In the genomic region with DNA sequence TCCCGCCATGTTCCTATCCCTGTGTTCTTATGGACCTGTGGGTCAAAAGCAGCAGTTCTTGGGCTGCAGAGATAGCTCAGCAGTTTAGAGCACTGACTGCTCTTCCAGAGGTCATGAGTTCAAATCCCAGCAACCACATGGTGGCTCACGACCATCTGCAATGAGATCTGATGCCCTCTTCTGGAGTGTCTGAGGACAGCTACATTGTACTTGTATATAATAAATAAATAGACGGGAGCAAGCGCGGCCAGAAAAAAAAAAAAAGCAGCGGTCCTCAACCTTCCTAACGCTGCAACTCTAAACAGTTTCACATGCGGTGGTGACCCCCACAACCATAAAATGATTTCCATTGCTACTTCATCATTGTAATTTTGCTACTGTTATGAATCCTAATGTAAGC, we compare ENCODE assay signal across 7 mouse cellular contexts. TPM values are rescaled to one million over a fixed set of nuclear protein-coding genes. Genes with fewer than 3 reads are reported as not detected.
A peak's percentile ranks its signal among the peaks of the same experiment; 100 is the strongest.
DNase-seq lines count a peak whose midpoint lies in the region; ATAC-seq and TF ChIP-seq lines count a peak whose summit lies in the region.

No protein-coding gene starts in this region.

- H3K36me3 ChIP-seq in kidney, postnatal 0 days (ENCODE audit: insufficient read depth, low read length) = no peaks in the 10 kb centered on the region
- H3K36me3 ChIP-seq in kidney, adult 2 months (ENCODE audit: control insufficient read depth, insufficient read depth, low read length) = no peaks in the 10 kb centered on the region
- H3K36me3 ChIP-seq in forebrain, embryonic 14.5 days (ENCODE audit: control insufficient read depth, insufficient read depth, low read length) = no peaks in the 10 kb centered on the region
- H3K36me3 ChIP-seq in limb, embryonic 12.5 days = no peaks in the 10 kb centered on the region
- no peaks in the 10 kb centered on the region for H3K36me3 ChIP-seq in neural tube, embryonic 13.5 days

- no peaks in the 10 kb centered on the region for H3K9me3 ChIP-seq in kidney, postnatal 0 days (replicated peaks; ENCODE audit: low read length)
- no peaks in the 10 kb centered on the region for H3K9me3 ChIP-seq in forebrain, embryonic 14.5 days (replicated peaks; ENCODE audit: control insufficient read depth, low read length)
- no peaks in the 10 kb centered on the region for H3K9me3 ChIP-seq in limb, embryonic 12.5 days
- no peaks in the 10 kb centered on the region for H3K9me3 ChIP-seq in neural tube, embryonic 13.5 days

- H3K9ac ChIP-seq in kidney, postnatal 0 days (ENCODE audit: low read depth, low read length) = no peak overlapping the region
- H3K9ac ChIP-seq in forebrain, embryonic 14.5 days (ENCODE audit: low read length) = peak overlapping the region; percentile 87; the same call in 1 of the 2 replicates
- H3K9ac ChIP-seq in limb, embryonic 12.5 days (replicated peaks) = no peak overlapping the region
- H3K9ac ChIP-seq in neural tube, embryonic 13.5 days = peak overlapping the region; percentile 90

- WGBS in kidney, postnatal 0 days = 82% methylated on average over 8 of the region's 8 CpGs
- WGBS in kidney, adult 2 months = 74% methylated on average over 8 of the region's 8 CpGs
- 85% methylated on average over 8 of the region's 8 CpGs for WGBS in forebrain, embryonic 14.5 days
- WGBS in limb, embryonic 12.5 days = 88% methylated on average over 8 of the region's 8 CpGs
- 84% methylated on average over 8 of the region's 8 CpGs for WGBS in neural tube, embryonic 13.5 days

- TF ChIP-seq CTCF in kidney, postnatal 0 days (IDR thresholded peaks at IDR 0.05; ENCODE audit: low read depth) = peak; percentile 46
- TF ChIP-seq CTCF in kidney, adult 2 months (conservative IDR thresholded peaks at IDR 0.05; ENCODE audit: insufficient read depth, insufficient read length, low read depth, low read length) = no peak

- DNase-seq in kidney, postnatal 0 days (ENCODE audit: low spot score) = no peak
- no peak for DNase-seq in kidney, adult 2 months
- DNase-seq in forebrain, embryonic 14.5 days (ENCODE audit: low spot score) = no peak
- no peak for DNase-seq in ovary, postnatal 10 days (ENCODE audit: low spot score)
- no peak for DNase-seq in thymus, postnatal 4 days

- H3K4me2 ChIP-seq in kidney, postnatal 0 days (ENCODE audit: low read length) = peak overlapping the region; percentile 65; the same call in 1 of the 2 replicates
- peak overlapping the region; percentile 78; the same call in 1 of the 2 replicates for H3K4me2 ChIP-seq in forebrain, embryonic 14.5 days (ENCODE audit: low read length)
- peak overlapping the region; percentile 69 for H3K4me2 ChIP-seq in limb, embryonic 12.5 days
- peak overlapping the region; percentile 76 for H3K4me2 ChIP-seq in neural tube, embryonic 13.5 days

- no peak for ATAC-seq in kidney, postnatal 0 days (replicated peaks; ENCODE audit: low FRiP score, low read depth)
- ATAC-seq in forebrain, embryonic 14.5 days = no peak
- no peak for ATAC-seq in limb, embryonic 12.5 days (ENCODE audit: insufficient number of reproducible peaks, insufficient read depth, low FRiP score, low TSS enrichment, low read depth)
- no peak for ATAC-seq in neural tube, embryonic 13.5 days (ENCODE audit: low read depth)

- H3K27ac ChIP-seq in kidney, postnatal 0 days = no peak overlapping the region
- no peak overlapping the region for H3K27ac ChIP-seq in kidney, adult 2 months (ENCODE audit: insufficient read depth, low read depth, low read length)
- no peak overlapping the region for H3K27ac ChIP-seq in forebrain, embryonic 14.5 days (ENCODE audit: low read depth, low read length)
- no peak overlapping the region for H3K27ac ChIP-seq in limb, embryonic 12.5 days
- H3K27ac ChIP-seq in neural tube, embryonic 13.5 days (replicated peaks) = no peak overlapping the region

- 0 out of 2 replicates have a peak, but pooled peaks cover 3% of the 10 kb centered on the region for H3K4me1 ChIP-seq in kidney, postnatal 0 days (replicated peaks; ENCODE audit: insufficient read depth, low read length)
- H3K4me1 ChIP-seq in kidney, adult 2 months (ENCODE audit: control insufficient read depth, insufficient read depth, low read length) = peaks cover 3% of the 10 kb centered on the region; the same call in 1 of the 2 replicates
- peaks cover 5% of the 10 kb centered on the region; the same call in 1 of the 2 replicates for H3K4me1 ChIP-seq in forebrain, embryonic 14.5 days (ENCODE audit: control insufficient read depth, insufficient read depth, low read length)
- peaks cover 8% of the 10 kb centered on the region; the same call in 1 of the 2 replicates for H3K4me1 ChIP-seq in limb, embryonic 12.5 days (replicated peaks)
- peaks cover 15% of the 10 kb centered on the region for H3K4me1 ChIP-seq in neural tube, embryonic 13.5 days (replicated peaks)

- no peak for TF ChIP-seq POLR2A in kidney, adult 2 months (IDR thresholded peaks at IDR 0.05; ENCODE audit: low read depth, low read length)

- no peaks in the 10 kb centered on the region for H3K27me3 ChIP-seq in kidney, postnatal 0 days (ENCODE audit: insufficient read depth, low read length)
- H3K27me3 ChIP-seq in kidney, adult 2 months (replicated peaks; ENCODE audit: control insufficient read depth, insufficient read depth, low read length) = no peaks in the 10 kb centered on the region
- H3K27me3 ChIP-seq in forebrain, embryonic 14.5 days (replicated peaks; ENCODE audit: control insufficient read depth, insufficient read depth, low read length) = 0 out of 2 replicates have a peak, but pooled peaks cover 4% of the 10 kb centered on the region
- H3K27me3 ChIP-seq in limb, embryonic 12.5 days = no peaks in the 10 kb centered on the region
- H3K27me3 ChIP-seq in neural tube, embryonic 13.5 days = no peaks in the 10 kb centered on the region

- H3K4me3 ChIP-seq in kidney, postnatal 0 days (replicated peaks; ENCODE audit: low read depth, low read length) = no peak overlapping the region
- no peak overlapping the region for H3K4me3 ChIP-seq in kidney, adult 2 months (ENCODE audit: insufficient read depth, low read depth, low read length)
- H3K4me3 ChIP-seq in forebrain, embryonic 14.5 days (ENCODE audit: low read depth, low read length) = no peak overlapping the region
- H3K4me3 ChIP-seq in limb, embryonic 12.5 days (replicated peaks) = peak overlapping the region; percentile 83; the same call in 1 of the 2 replicates
- H3K4me3 ChIP-seq in neural tube, embryonic 13.5 days = peak overlapping the region; percentile 67; the same call in 1 of the 2 replicates

RNA-seq across cellular contexts. Expression of a gene that starts 1.2 kb away (rescaled TPM):
- polyA plus RNA-seq in kidney, postnatal 0 days (2015; fragmentation: Nextera tagmentation; extraction: Ambion mirVana) = 140 and 144 TPM in 2 replicates
- polyA plus RNA-seq in kidney, adult 2 months (2012; rRNA removed) = 146 and 165 TPM in 2 replicates
- 125 and 128 TPM in 2 replicates for polyA plus RNA-seq in forebrain, embryonic 14.5 days (2014; fragmentation: Nextera tagmentation; extraction: Ambion mirVana)
- 73.0 and 77.6 TPM in 2 replicates for polyA plus RNA-seq in limb, embryonic 12.5 days (2016; fragmentation: Nextera tagmentation; extraction: Ambion mirVana)
- polyA plus RNA-seq in neural tube, embryonic 13.5 days (2015; fragmentation: Nextera tagmentation; extraction: Ambion mirVana) = 105 and 121 TPM in 2 replicates

RNA-seq across cellular contexts. Expression of a gene that starts 8.9 kb away (rescaled TPM):
- polyA plus RNA-seq in kidney, postnatal 0 days (2015; fragmentation: Nextera tagmentation; extraction: Ambion mirVana) = 19.7 and 24.5 TPM in 2 replicates
- 22.1 and 22.2 TPM in 2 replicates for polyA plus RNA-seq in kidney, adult 2 months (2012; rRNA removed)
- polyA plus RNA-seq in forebrain, embryonic 14.5 days (2014; fragmentation: Nextera tagmentation; extraction: Ambion mirVana) = 57.0 and 62.5 TPM in 2 replicates
- polyA plus RNA-seq in limb, embryonic 12.5 days (2016; fragmentation: Nextera tagmentation; extraction: Ambion mirVana) = 22.8 and 23.8 TPM in 2 replicates
- 36.3 and 36.9 TPM in 2 replicates for polyA plus RNA-seq in neural tube, embryonic 13.5 days (2015; fragmentation: Nextera tagmentation; extraction: Ambion mirVana)

Comparison
In these comparisons a context has a peak if more than half of its experiments do, and no peak if none do; other contexts are left out.
1. H3K4me3 ChIP-seq: peak in limb, embryonic 12.5 days (single experiment) and neural tube, embryonic 13.5 days (single experiment); none in kidney, postnatal 0 days (single experiment), kidney, adult 2 months (single experiment) and forebrain, embryonic 14.5 days (single experiment).
2. H3K9ac ChIP-seq: peak in forebrain, embryonic 14.5 days (single experiment) and neural tube, embryonic 13.5 days (single experiment); none in kidney, postnatal 0 days (single experiment) and limb, embryonic 12.5 days (single experiment).
3. Peak in every context shown above with its lines, with median percentiles within 50 percentile points of each other: H3K4me2 ChIP-seq.